27 mouse cellular contexts compared by ENCODE assay signal in the genomic region with DNA sequence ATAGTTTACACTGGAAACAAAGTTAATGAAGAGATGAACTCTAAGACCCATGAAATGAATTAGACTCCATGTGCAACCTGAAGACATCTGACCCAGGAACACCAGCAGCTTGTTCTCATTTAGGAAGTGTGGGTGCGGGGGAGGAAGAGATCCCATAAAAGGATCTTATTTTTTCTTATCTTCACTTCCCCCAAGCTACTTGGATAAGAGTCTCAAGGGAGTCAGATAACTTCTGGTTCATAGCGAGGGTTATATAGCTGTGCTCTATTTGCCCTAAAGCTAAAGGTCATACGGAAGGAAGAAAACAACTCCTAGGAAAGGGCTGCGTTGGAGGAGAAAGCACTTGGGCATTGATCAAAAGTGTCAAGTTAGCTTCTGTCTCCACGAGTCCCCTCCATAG. TPM values are rescaled to one million over a fixed set of nuclear protein-coding genes. Genes with fewer than 3 reads are reported as not detected.
A peak's percentile ranks its signal among the peaks of the same experiment; 100 is the strongest.
DNase-seq lines count a peak whose midpoint lies in the region; ATAC-seq lines count a peak whose summit lies in the region.
"Had no signal": no experiment of that assay in that cellular context is flagged by ENCODE, and none has a peak within 500 bp of the region (broad histone marks: within the 10 kb centered on the region; RNA-seq: fewer than 3 reads in every experiment).

No protein-coding gene starts in this region.

- WGBS in heart, embryonic 13.5 days = 24% methylated on average over 5 of the region's 5 CpGs
- whole genome bisulfite sequencing in kidney, embryonic 15.5 days = 6% methylated on average over 5 of the region's 5 CpGs
- 30% methylated on average over 5 of the region's 5 CpGs for WGBS in intestine, embryonic 16.5 days

- peak overlapping the region; percentile 24; the same call in 1 of the 2 replicates for H3K27ac ChIP-seq in heart, embryonic 13.5 days (replicated peaks)
- peak overlapping the region; percentile 45; the same call in 1 of the 2 replicates for H3K27ac ChIP-seq in kidney, embryonic 15.5 days
- H3K27ac ChIP-seq in intestine, embryonic 16.5 days (ENCODE audit: low read length) = peak overlapping the region; percentile 39; the same call in 1 of the 2 replicates
- H3K27ac ChIP-seq: forebrain, embryonic 13.5 days; hindbrain, embryonic 12.5 days; limb, embryonic 10.5 days; limb, embryonic 15.5 days; liver, embryonic 13.5 days; macrophage; midbrain, embryonic 15.5 days had no signal

- peaks cover 5% of the 10 kb centered on the region for H3K36me3 ChIP-seq in heart, embryonic 13.5 days
- no peaks in the 10 kb centered on the region for H3K36me3 ChIP-seq in kidney, embryonic 15.5 days
- no peaks in the 10 kb centered on the region for H3K36me3 ChIP-seq in intestine, embryonic 16.5 days (ENCODE audit: control insufficient read depth, insufficient read depth, low read length)
- H3K36me3 ChIP-seq: hindbrain, embryonic 12.5 days; limb, embryonic 10.5 days; limb, embryonic 15.5 days; liver, embryonic 13.5 days; midbrain, embryonic 15.5 days had no signal

- H3K9ac ChIP-seq in heart, embryonic 13.5 days = no peak overlapping the region
- no peak overlapping the region for H3K9ac ChIP-seq in kidney, embryonic 15.5 days
- no peak overlapping the region for H3K9ac ChIP-seq in intestine, embryonic 16.5 days (ENCODE audit: low read depth, low read length)
- H3K9ac ChIP-seq: forebrain, embryonic 13.5 days; hindbrain, embryonic 12.5 days; limb, embryonic 15.5 days; liver, embryonic 13.5 days; midbrain, embryonic 15.5 days had no signal

- H3K4me3 ChIP-seq in heart, embryonic 13.5 days = no peak overlapping the region
- H3K4me3 ChIP-seq in kidney, embryonic 15.5 days (replicated peaks) = no peak overlapping the region
- H3K4me3 ChIP-seq in intestine, embryonic 16.5 days (ENCODE audit: low read length) = no peak overlapping the region
- H3K4me3 ChIP-seq: forebrain, embryonic 13.5 days; hindbrain, embryonic 12.5 days; limb, embryonic 10.5 days; limb, embryonic 15.5 days; liver, embryonic 13.5 days; midbrain, embryonic 15.5 days had no signal

- H3K4me2 ChIP-seq in heart, embryonic 13.5 days = no peak overlapping the region
- no peak overlapping the region for H3K4me2 ChIP-seq in kidney, embryonic 15.5 days
- no peak overlapping the region for H3K4me2 ChIP-seq in intestine, embryonic 16.5 days (ENCODE audit: low read depth, low read length)
- H3K4me2 ChIP-seq: forebrain, embryonic 13.5 days; heart, embryonic 11.5 days; hindbrain, embryonic 12.5 days; limb, embryonic 15.5 days; liver, embryonic 13.5 days; midbrain, embryonic 15.5 days had no signal

- ATAC-seq in heart, embryonic 13.5 days (ENCODE audit: extremely low read depth, insufficient number of reproducible peaks, low FRiP score, low TSS enrichment) = no peak
- peak; percentile 46 for ATAC-seq in kidney, embryonic 15.5 days (replicated peaks; ENCODE audit: low FRiP score)
- ATAC-seq in intestine, embryonic 16.5 days = peak; percentile 89
- ATAC-seq: forebrain, embryonic 13.5 days; lung, postnatal 0 days; midbrain, embryonic 15.5 days had no signal

- intact Hi-C loops in heart, postnatal 25 days (cut with DNase I) = no loop called here

- DNase-seq in heart, postnatal 25 days (ENCODE audit: low spot score) = no peak
- DNase-seq in kidney, postnatal 25 days = no peak
- peak; percentile 37 to 50 for DNase-seq in kidney, postnatal 4 days
- no peak for DNase-seq in lung, postnatal 25 days (ENCODE audit: low spot score)
- DNase-seq: adrenal gland, postnatal 25 days; cerebellum, adult 11-12 months; cerebellum, postnatal 14 days; gastrocnemius, postnatal 10 days; heart, postnatal 10 days; layer of hippocampus, adult 9-11 months; liver, embryonic 13.5 days; lung, adult 18-20 months; right cerebral cortex, postnatal 25 days; spleen, adult 18-20 months; thymus, postnatal 14 days had no signal

- peaks cover 54% of the 10 kb centered on the region for H3K4me1 ChIP-seq in heart, embryonic 13.5 days
- peaks cover 17% of the 10 kb centered on the region for H3K4me1 ChIP-seq in kidney, embryonic 15.5 days
- peaks cover 7% of the 10 kb centered on the region; the same call in 1 of the 2 replicates for H3K4me1 ChIP-seq in intestine, embryonic 16.5 days (ENCODE audit: control insufficient read depth, insufficient read depth, low read length)
- H3K4me1 ChIP-seq: forebrain, embryonic 13.5 days; hindbrain, embryonic 12.5 days; limb, embryonic 15.5 days; liver, embryonic 13.5 days; midbrain, embryonic 15.5 days had no signal

- H3K27me3 ChIP-seq in heart, embryonic 13.5 days (replicated peaks) = no peaks in the 10 kb centered on the region
- no peaks in the 10 kb centered on the region for H3K27me3 ChIP-seq in kidney, embryonic 15.5 days
- no peaks in the 10 kb centered on the region for H3K27me3 ChIP-seq in intestine, embryonic 16.5 days (replicated peaks; ENCODE audit: control insufficient read depth, insufficient read depth, low read length)
- H3K27me3 ChIP-seq: forebrain, embryonic 13.5 days; hindbrain, embryonic 12.5 days; limb, embryonic 15.5 days; liver, embryonic 13.5 days; midbrain, embryonic 15.5 days had no signal

- H3K9me3 ChIP-seq in heart, embryonic 13.5 days = no peaks in the 10 kb centered on the region
- no peaks in the 10 kb centered on the region for H3K9me3 ChIP-seq in kidney, embryonic 15.5 days (replicated peaks)
- no peaks in the 10 kb centered on the region for H3K9me3 ChIP-seq in intestine, embryonic 16.5 days (ENCODE audit: control insufficient read depth, low read length)
- H3K9me3 ChIP-seq: forebrain, embryonic 13.5 days; hindbrain, embryonic 12.5 days; limb, embryonic 10.5 days; limb, embryonic 15.5 days; liver, embryonic 13.5 days; midbrain, embryonic 15.5 days had no signal

RNA-seq across cellular contexts. Expression of gene Lmcd1, which starts 19.8 kb away (rescaled TPM):
- 47.8 and 56.7 TPM in 2 replicates for polyA plus RNA-seq in heart, embryonic 13.5 days (2015; fragmentation: Nextera tagmentation; extraction: Ambion mirVana)
- total RNA-seq in heart, postnatal 25 days (2021) = 10 to 100 TPM; 33.6 to 45.2 TPM
- polyA plus RNA-seq in kidney, embryonic 15.5 days (2015; fragmentation: Nextera tagmentation; extraction: Ambion mirVana) = 23.3 and 23.9 TPM in 2 replicates
- 12.4 and 14.1 TPM in 2 replicates for polyA plus RNA-seq in intestine, embryonic 16.5 days (2015; fragmentation: Nextera tagmentation; extraction: Ambion mirVana)
- total RNA-seq: neutrophil, adult 5-6 weeks had no signal
- polyA plus RNA-seq: macrophage had no signal

Comparison
In these comparisons a context has a peak if more than half of its experiments do, and no peak if none do; other contexts are left out.
1. DNase-seq: peak in kidney, postnatal 4 days (2 of 2); none in heart, postnatal 25 days (single experiment), kidney, postnatal 25 days (0 of 2) and lung, postnatal 25 days (single experiment).
2. Peak in every context shown above with its lines, with median percentiles within 50 percentile points of each other: H3K27ac ChIP-seq.